In the genomic region with DNA sequence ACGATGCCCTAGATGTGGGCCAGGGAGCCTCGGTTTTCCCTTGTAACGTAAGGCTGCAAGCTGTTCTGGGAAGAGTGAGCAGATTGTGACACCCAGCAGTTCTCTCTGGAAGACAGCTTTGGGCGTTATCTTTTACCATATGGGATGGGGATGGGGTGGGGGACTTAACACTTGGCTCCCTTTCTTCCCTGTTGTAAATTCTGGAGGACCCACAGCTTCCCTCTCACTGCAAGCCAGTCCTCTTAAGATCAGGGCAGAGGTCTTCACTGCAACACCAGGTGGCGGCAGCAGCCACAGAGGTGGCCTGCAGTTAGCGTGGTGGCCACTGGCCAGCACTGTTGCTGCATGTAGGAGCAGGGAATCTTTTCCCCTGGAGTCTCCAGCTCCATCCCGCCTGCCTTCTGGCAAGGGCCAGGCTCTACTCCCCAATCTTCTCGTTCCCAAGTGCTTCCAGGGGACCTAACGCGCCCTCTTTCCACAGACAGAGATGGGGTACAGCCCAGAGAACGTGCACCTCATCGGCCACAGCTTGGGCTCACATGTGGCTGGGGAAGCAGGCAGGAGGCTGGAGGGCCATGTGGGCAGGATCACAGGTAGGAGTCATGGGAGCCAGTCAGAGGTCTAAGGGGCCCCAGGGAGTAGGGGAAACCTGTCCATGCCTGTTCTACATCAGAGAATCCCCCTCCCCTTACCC, we compare ENCODE assay signal across 8 mouse cellular contexts. TPM values are rescaled to one million over a fixed set of nuclear protein-coding genes. Genes with fewer than 3 reads are reported as not detected.
A peak's percentile ranks its signal among the peaks of the same experiment; 100 is the strongest.
DNase-seq lines count a peak whose midpoint lies in the region; ATAC-seq and TF ChIP-seq lines count a peak whose summit lies in the region.

No protein-coding gene starts in this region.

- TF ChIP-seq CTCF in cortical plate, adult 2 months (IDR thresholded peaks at IDR 0.05; ENCODE audit: extremely low read depth, insufficient read depth, low read length): peak; percentile 73

- H3K36me3 ChIP-seq in intestine, embryonic 15.5 days: no peaks in the 10 kb centered on the region

- DNase-seq in NIH3T3 (ENCODE audit: low read depth): peak; percentile 66
- DNase-seq in gastrocnemius, postnatal 36 days: peak; percentile 32
- DNase-seq in left cerebral cortex, adult 9 months (ENCODE audit: low spot score in 2 of 2): peak; percentile 14 to 64
- peak; percentile 65 for DNase-seq in right cerebral cortex, postnatal 4 days
- no peak for DNase-seq in spleen, postnatal 14 days (ENCODE audit: low spot score in 2 of 2)

- no peak overlapping the region for H3K4me3 ChIP-seq in cortical plate, adult 2 months (ENCODE audit: insufficient read depth, low read length)
- H3K4me3 ChIP-seq in intestine, embryonic 15.5 days (replicated peaks): no peak overlapping the region

- H3K27me3 ChIP-seq in intestine, embryonic 15.5 days (replicated peaks): no peaks in the 10 kb centered on the region

- no peak overlapping the region; the same call in 1 of the 2 replicates for H3K4me2 ChIP-seq in intestine, embryonic 15.5 days (replicated peaks)

- no peaks in the 10 kb centered on the region for H3K4me1 ChIP-seq in cortical plate, adult 2 months (ENCODE audit: control insufficient read depth, insufficient read depth, low read length)
- H3K4me1 ChIP-seq in intestine, embryonic 15.5 days (replicated peaks): peaks cover 15% of the 10 kb centered on the region

- no peaks in the 10 kb centered on the region for H3K9me3 ChIP-seq in intestine, embryonic 15.5 days

- intact Hi-C loops in gastrocnemius, postnatal 36 days (cut with DNase I): no loop called here

- WGBS in intestine, embryonic 15.5 days: 14% methylated on average over 12 of the region's 12 CpGs

- peak; percentile 35 for ATAC-seq in intestine, embryonic 15.5 days
- peak; percentile 65 for ATAC-seq in megakaryocyte progenitor cell, adult 5-6 weeks (replicated peaks; ENCODE audit: poor library complexity)

- no peak overlapping the region for H3K27ac ChIP-seq in cortical plate, adult 2 months (ENCODE audit: insufficient read depth, low read length)
- H3K27ac ChIP-seq in intestine, embryonic 15.5 days: no peak overlapping the region

- no peak overlapping the region for H3K9ac ChIP-seq in intestine, embryonic 15.5 days

- TF ChIP-seq POLR2A in cortical plate, adult 2 months (IDR thresholded peaks at IDR 0.05; ENCODE audit: extremely low read depth, insufficient read depth, low read length): no peak

RNA-seq across cellular contexts. Expression of a gene that starts 3.5 kb away (rescaled TPM):
- polyA plus RNA-seq in cortical plate, adult 2 months (2012; rRNA removed): 0.08 and 0.17 TPM in 2 replicates
- total RNA-seq in gastrocnemius, postnatal 36 days (2021): not detected
- polyA plus RNA-seq in intestine, embryonic 15.5 days (2015; fragmentation: Nextera tagmentation; extraction: Ambion mirVana): 5.4 and 15.2 TPM in 2 replicates
- total RNA-seq in megakaryocyte progenitor cell, adult 5-6 weeks (2015): not detected in 2 replicates
- total RNA-seq in megakaryocyte progenitor cell, adult 5-6 weeks (2017): not detected in 2 replicates

RNA-seq across cellular contexts. Expression of a gene that starts 31.3 kb away (rescaled TPM):
- polyA plus RNA-seq in cortical plate, adult 2 months (2012; rRNA removed): 0.15 and 0.30 TPM in 2 replicates
- total RNA-seq in gastrocnemius, postnatal 36 days (2021): not detected
- polyA plus RNA-seq in intestine, embryonic 15.5 days (2015; fragmentation: Nextera tagmentation; extraction: Ambion mirVana): not detected in 2 replicates
- total RNA-seq in megakaryocyte progenitor cell, adult 5-6 weeks (2015): not detected in 2 replicates
- not detected in 2 replicates for total RNA-seq in megakaryocyte progenitor cell, adult 5-6 weeks (2017)

RNA-seq across cellular contexts. Expression of a gene that starts 34.3 kb away (rescaled TPM):
- not detected in 2 replicates for polyA plus RNA-seq in cortical plate, adult 2 months (2012; rRNA removed)
- not detected for total RNA-seq in gastrocnemius, postnatal 36 days (2021)
- polyA plus RNA-seq in intestine, embryonic 15.5 days (2015; fragmentation: Nextera tagmentation; extraction: Ambion mirVana): 1,391 and 3,102 TPM in 2 replicates
- total RNA-seq in megakaryocyte progenitor cell, adult 5-6 weeks (2015): not detected in 2 replicates
- not detected in 2 replicates for total RNA-seq in megakaryocyte progenitor cell, adult 5-6 weeks (2017)

Comparison
In these comparisons a context has a peak if more than half of its experiments do, and no peak if none do; other contexts are left out.
1. DNase-seq: peak in NIH3T3 (single experiment), gastrocnemius, postnatal 36 days (2 of 2), left cerebral cortex, adult 9 months (2 of 2) and right cerebral cortex, postnatal 4 days (single experiment); none in spleen, postnatal 14 days (0 of 2).